ENCODE assay signal across 16 mouse cellular contexts in the genomic region with DNA sequence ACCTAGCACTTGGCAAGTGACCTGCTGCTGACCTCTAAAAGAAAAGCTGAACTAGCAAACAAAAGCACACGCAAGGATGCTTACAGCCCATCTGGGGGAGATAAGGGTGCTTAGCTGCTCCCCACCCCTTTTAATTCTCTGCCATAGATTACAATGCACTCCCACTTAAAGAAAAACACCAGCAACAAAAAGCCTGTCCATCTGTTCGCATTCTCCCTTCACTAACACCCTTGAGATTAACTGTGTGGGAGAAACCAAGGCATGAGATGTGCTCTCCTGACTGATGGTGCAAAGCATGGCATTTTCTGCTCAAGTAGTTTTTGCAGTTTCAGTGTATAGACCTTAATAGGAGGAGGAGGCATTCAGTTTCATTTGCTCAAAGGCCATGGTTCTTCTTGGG.
DNase-seq lines count a peak whose midpoint lies in the region; ATAC-seq and TF ChIP-seq lines count a peak whose summit lies in the region.
"Had no signal": no experiment of that assay in that cellular context is flagged by ENCODE, and none has a peak within 500 bp of the region (broad histone marks: within the 10 kb centered on the region; RNA-seq: fewer than 3 reads in every experiment).

No protein-coding gene starts in this region.

- no peak for TF ChIP-seq POLR2A in MEL (IDR thresholded peaks at IDR 0.05; ENCODE audit: control insufficient read depth in 1 of 2, insufficient read depth in 1 of 2, low read depth in 1 of 2, low read length in 2 of 2, poor library complexity in 1 of 2)

- H3K9me3 ChIP-seq in kidney, embryonic 15.5 days (replicated peaks), result no peaks in the 10 kb centered on the region
- H3K9me3 ChIP-seq in MEL (replicated peaks; ENCODE audit: insufficient read depth, low read length), result no peaks in the 10 kb centered on the region
- H3K9me3 ChIP-seq in liver, embryonic 16.5 days (replicated peaks; ENCODE audit: control insufficient read depth, low read length), result no peaks in the 10 kb centered on the region
- H3K9me3 ChIP-seq: embryonic facial prominence, embryonic 13.5 days; megakaryocyte, embryonic 14.5 days had no signal

- no peak overlapping the region for H3K4me2 ChIP-seq in kidney, embryonic 15.5 days
- no peak overlapping the region for H3K4me2 ChIP-seq in liver, embryonic 16.5 days (ENCODE audit: low read depth, low read length)
- H3K4me2 ChIP-seq: embryonic facial prominence, embryonic 13.5 days had no signal

- peaks cover 8% of the 10 kb centered on the region; the same call in 1 of the 2 replicates for H3K4me1 ChIP-seq in kidney, embryonic 15.5 days
- H3K4me1 ChIP-seq in MEL (ENCODE audit: control insufficient read depth in 1 of 2, insufficient read depth in 2 of 2, low read length in 2 of 2), result no peaks in the 10 kb centered on the region
- peaks cover 9% of the 10 kb centered on the region for H3K4me1 ChIP-seq in liver, embryonic 16.5 days (ENCODE audit: control insufficient read depth, low read depth, low read length)
- H3K4me1 ChIP-seq: megakaryocyte, embryonic 14.5 days had no signal

- H3K4me3 ChIP-seq in kidney, embryonic 15.5 days (replicated peaks), result no peak overlapping the region
- H3K4me3 ChIP-seq in MEL (ENCODE audit: control insufficient read depth in 1 of 2, insufficient read depth in 1 of 2, low read depth in 2 of 2, low read length in 2 of 2), result no peak overlapping the region
- H3K4me3 ChIP-seq in liver, embryonic 16.5 days (ENCODE audit: low read depth, low read length), result no peak overlapping the region
- H3K4me3 ChIP-seq: embryonic facial prominence, embryonic 13.5 days; megakaryocyte, embryonic 14.5 days had no signal

- peak; percentile 98 for ATAC-seq in kidney, embryonic 15.5 days (replicated peaks; ENCODE audit: low FRiP score)
- ATAC-seq in liver, embryonic 16.5 days (ENCODE audit: low read depth), result peak; percentile 67
- ATAC-seq in frontal cortex, adult (ENCODE audit: low TSS enrichment), result no peak

- H3K27ac ChIP-seq in kidney, embryonic 15.5 days, result peak overlapping the region; percentile 81; the same call in 1 of the 2 replicates
- H3K27ac ChIP-seq in MEL (ENCODE audit: control insufficient read depth, low read depth, low read length), result no peak overlapping the region
- no peak overlapping the region for H3K27ac ChIP-seq in liver, embryonic 16.5 days (ENCODE audit: low read length)
- H3K27ac ChIP-seq: embryonic facial prominence, embryonic 13.5 days had no signal

- no peak for TF ChIP-seq CTCF in MEL (IDR thresholded peaks at IDR 0.05 in 2 of 3, conservative IDR thresholded peaks at IDR 0.05 in 1 of 3; ENCODE audit: control insufficient read depth in 1 of 3, insufficient read depth in 1 of 3, low read depth in 2 of 3, low read length in 3 of 3, poor library complexity in 1 of 3, severe bottlenecking in 1 of 3)

- H3K9ac ChIP-seq in kidney, embryonic 15.5 days, result no peak overlapping the region
- no peak overlapping the region for H3K9ac ChIP-seq in MEL (ENCODE audit: control insufficient read depth, low read depth, low read length, poor library complexity, severe bottlenecking)
- no peak overlapping the region for H3K9ac ChIP-seq in liver, embryonic 16.5 days (ENCODE audit: low read depth, low read length)
- H3K9ac ChIP-seq: embryonic facial prominence, embryonic 13.5 days had no signal

- H3K79me2 ChIP-seq in MEL (ENCODE audit: control insufficient read depth, insufficient read depth, low read length, poor library complexity), result no peaks in the 10 kb centered on the region

- H3K27me3 ChIP-seq in kidney, embryonic 15.5 days, result no peaks in the 10 kb centered on the region
- no peaks in the 10 kb centered on the region for H3K27me3 ChIP-seq in MEL (ENCODE audit: control insufficient read depth in 1 of 2, insufficient read depth in 2 of 2, low read length in 2 of 2)
- no peaks in the 10 kb centered on the region for H3K27me3 ChIP-seq in liver, embryonic 16.5 days (ENCODE audit: control insufficient read depth, insufficient read depth, low read depth, low read length)
- H3K27me3 ChIP-seq: embryonic facial prominence, embryonic 13.5 days; megakaryocyte, embryonic 14.5 days had no signal

- no peak for TF ChIP-seq RAD21 in MEL (IDR thresholded peaks at IDR 0.05; ENCODE audit: low read depth, low read length)

- no peak for TF ChIP-seq EP300 in MEL (IDR thresholded peaks at IDR 0.05; ENCODE audit: low read depth in 1 of 2, low read length in 2 of 2)

- WGBS in kidney, embryonic 15.5 days, result 18% methylated on average over 2 of the region's 2 CpGs
- WGBS in liver, embryonic 16.5 days (ENCODE audit: insufficient replicate concordance), result 24% methylated on average over 2 of the region's 2 CpGs

- H3K36me3 ChIP-seq in kidney, embryonic 15.5 days, result no peaks in the 10 kb centered on the region
- H3K36me3 ChIP-seq in MEL (ENCODE audit: control insufficient read depth in 1 of 2, insufficient read depth in 2 of 2, low read length in 2 of 2), result no peaks in the 10 kb centered on the region
- H3K36me3 ChIP-seq in liver, embryonic 16.5 days (ENCODE audit: control insufficient read depth, insufficient read depth), result no peaks in the 10 kb centered on the region
- H3K36me3 ChIP-seq: embryonic facial prominence, embryonic 13.5 days had no signal

- no peak for DNase-seq in kidney, postnatal 10 days
- DNase-seq in MEL (ENCODE audit: low read depth, low spot score), result peak; percentile 9
- peak; percentile 69 for DNase-seq in embryo, embryonic 10 days (ENCODE audit: low spot score)
- DNase-seq in layer of hippocampus, adult 9-11 months, result no peak
- no peak for DNase-seq in adrenal gland, adult 8-10 months
- DNase-seq: adrenal gland, postnatal 25 days; cerebellum, adult 11-12 months; heart, adult 18-20 months; heart, postnatal 36 days; kidney, adult 2 months; lung, adult 18-20 months had no signal

TF ChIP-seq in MEL, 35 proteins besides CTCF, POLR2A, EP300 and RAD21:
- no peak for TF ChIP-seq NRF1 (IDR thresholded peaks at IDR 0.05; ENCODE audit: insufficient read depth, low read depth, low read length, poor library complexity, severe bottlenecking)
- no peak for TF ChIP-seq KAT2A (conservative IDR thresholded peaks at IDR 0.05; ENCODE audit: low read depth, low read length)
- TF ChIP-seq TBP (IDR thresholded peaks at IDR 0.05; ENCODE audit: low read depth, low read length), result no peak
- no peak for TF ChIP-seq ETS1 (IDR thresholded peaks at IDR 0.05; ENCODE audit: low read depth, low read length)
- TF ChIP-seq USF2 (IDR thresholded peaks at IDR 0.05; ENCODE audit: borderline replicate concordance in 1 of 2, insufficient read depth in 1 of 2, low read depth in 1 of 2, low read length in 2 of 2), result no peak
- TF ChIP-seq ZMIZ1 (IDR thresholded peaks at IDR 0.05; ENCODE audit: low read depth, low read length), result no peak
- TF ChIP-seq CHD1 (IDR thresholded peaks at IDR 0.05; ENCODE audit: low read depth, low read length), result no peak
- no peak for TF ChIP-seq POLR2AphosphoS5 (IDR thresholded peaks at IDR 0.05; ENCODE audit: borderline replicate concordance, low read depth, low read length)
- TF ChIP-seq JUND (IDR thresholded peaks at IDR 0.05; ENCODE audit: low read depth, low read length), result no peak
- TF ChIP-seq ELF1 (IDR thresholded peaks at IDR 0.05; ENCODE audit: low read depth, low read length), result no peak
- no peak for TF ChIP-seq MAZ (IDR thresholded peaks at IDR 0.05; ENCODE audit: low read depth, low read length)
- TF ChIP-seq NELFE (IDR thresholded peaks at IDR 0.05; ENCODE audit: low read depth, low read length), result no peak

Comparison
In these comparisons a context has a peak if more than half of its experiments do, and no peak if none do; other contexts are left out.
1. DNase-seq: peak in MEL (single experiment) and embryo, embryonic 10 days (single experiment); none in kidney, postnatal 10 days (single experiment), layer of hippocampus, adult 9-11 months (single experiment) and adrenal gland, adult 8-10 months (single experiment).